Mouse (Mus musculus) lung, embryonic 16.5 days (tissue): ENCODE measurements around the gene Agtr1a. TPM values are rescaled to one million over a fixed set of nuclear protein-coding genes. Genes with fewer than 3 reads are reported as not detected.

Experiments used
- polyA plus RNA-seq: library from polyadenylated mRNA; unstranded; fragments of >200 nt; fragmentation: Nextera tagmentation; extraction: Ambion mirVana; gene quantifications from 2 replicates; pipeline ENCODE4 v1.2.1, GENCODE M21; 2015

Agtr1a gene
- polyA plus RNA-seq, 1 experiment from 2014 or later, result 7.3 TPM

Other genes starting within 250 kb of the Agtr1a start
- 24.2 and 26.4 TPM in 2 replicates for gene Mboat1, start 200.0 kb upstream of the Agtr1a start, polyA plus RNA-seq
- gene Uqcrfs1, start 208.9 kb downstream of the Agtr1a start, polyA plus RNA-seq, result 196 and 205 TPM in 2 replicates